Mouse (Mus musculus) hindbrain, postnatal 0 days (tissue): ENCODE measurements around the gene Lbhd1. TPM values are rescaled to one million over a fixed set of nuclear protein-coding genes. Genes with fewer than 3 reads are reported as not detected.

Experiments used
- ATAC-seq: fragments of 200-750 bp; cut with Nextera tagmentation; 2 replicates; pipeline ENCODE4 v1.8.0; 2017; ENCODE audit warnings: mild to moderate bottlenecking, moderate TSS enrichment, moderate library complexity
- DNase-seq: peaks from one replicate; pipeline ENCODE4 v3.0.0-alpha.2; 2015; ENCODE audit warnings: low spot score
- H3K27ac ChIP-seq: fragments of 300-500 bp; sonication (generic); 2 replicates; pipeline ENCODE4 v1.5.1; 2014; ENCODE audit warnings: mild to moderate bottlenecking
- H3K27me3 ChIP-seq: fragments of 300-500 bp; sonication (generic); 2 replicates; pipeline ENCODE4 v1.6.1; 2014; ENCODE audit warnings: low read length, mixed read lengths; ENCODE audit not compliant: insufficient read depth
- H3K36me3 ChIP-seq: fragments of 300-500 bp; sonication (generic); 2 replicates; pipeline ENCODE4 v1.6.1; 2014; ENCODE audit warnings: low read length, mixed read lengths; ENCODE audit not compliant: insufficient read depth
- H3K4me1 ChIP-seq: fragments of 300-500 bp; sonication (generic); 2 replicates; pipeline ENCODE4 v1.6.1; 2014; ENCODE audit warnings: antibody characterized with exemption, low read length, mixed read lengths; ENCODE audit not compliant: insufficient read depth
- H3K4me2 ChIP-seq: fragments of 300-500 bp; sonication (generic); 2 replicates; pipeline ENCODE4 v1.6.1; 2014; ENCODE audit warnings: low read depth, mild to moderate bottlenecking, low read length, moderate library complexity, mixed read lengths
- H3K4me3 ChIP-seq: fragments of 300-500 bp; sonication (generic); 2 replicates; pipeline ENCODE4 v1.5.1; 2014; ENCODE audit warnings: low read length
- H3K9ac ChIP-seq: fragments of 300-500 bp; sonication (generic); replicated peaks from 2 replicates; pipeline ENCODE4 v1.6.1; 2014; ENCODE audit warnings: mild to moderate bottlenecking, low read length, moderate library complexity, mixed read lengths
- H3K9me3 ChIP-seq: fragments of 300-500 bp; sonication (generic); 2 replicates; pipeline ENCODE4 v1.6.1; 2016; ENCODE audit warnings: low read length, mixed read lengths
- CTCF ChIP-seq: IDR thresholded peaks from 2 replicates; pipeline ENCODE4 v1.5.1; 2016; ENCODE audit warnings: antibody characterized with exemption, control low read depth, low read depth
- WGBS: fragments of 180-500 bp; shearing (Covaris S2); extraction: QIAGEN DNeasy Blood & Tissue Kit; methylation state at CpG from one replicate; pipeline ENCODE4 v1.1.7; 2014; 5-methylcytosine and 5-hydroxymethylcytosine counted together
- polyA plus RNA-seq: library from polyadenylated mRNA; unstranded; fragments of >200 nt; fragmentation: Nextera tagmentation; extraction: Ambion mirVana; gene quantifications from 2 replicates; pipeline ENCODE4 v1.2.1, GENCODE M21; 2015
- total RNA-seq: library from RNA; depleted of rRNA; stranded (reverse); fragments of >200 nt; gene quantifications from 2 replicates; pipeline ENCODE4 v1.2.3, GENCODE M21; 2014

Gene Lbhd1
- total and polyA plus RNA-seq, 2 experiments from 2014 or later = 3.3 to 26.4 TPM

DNA sequence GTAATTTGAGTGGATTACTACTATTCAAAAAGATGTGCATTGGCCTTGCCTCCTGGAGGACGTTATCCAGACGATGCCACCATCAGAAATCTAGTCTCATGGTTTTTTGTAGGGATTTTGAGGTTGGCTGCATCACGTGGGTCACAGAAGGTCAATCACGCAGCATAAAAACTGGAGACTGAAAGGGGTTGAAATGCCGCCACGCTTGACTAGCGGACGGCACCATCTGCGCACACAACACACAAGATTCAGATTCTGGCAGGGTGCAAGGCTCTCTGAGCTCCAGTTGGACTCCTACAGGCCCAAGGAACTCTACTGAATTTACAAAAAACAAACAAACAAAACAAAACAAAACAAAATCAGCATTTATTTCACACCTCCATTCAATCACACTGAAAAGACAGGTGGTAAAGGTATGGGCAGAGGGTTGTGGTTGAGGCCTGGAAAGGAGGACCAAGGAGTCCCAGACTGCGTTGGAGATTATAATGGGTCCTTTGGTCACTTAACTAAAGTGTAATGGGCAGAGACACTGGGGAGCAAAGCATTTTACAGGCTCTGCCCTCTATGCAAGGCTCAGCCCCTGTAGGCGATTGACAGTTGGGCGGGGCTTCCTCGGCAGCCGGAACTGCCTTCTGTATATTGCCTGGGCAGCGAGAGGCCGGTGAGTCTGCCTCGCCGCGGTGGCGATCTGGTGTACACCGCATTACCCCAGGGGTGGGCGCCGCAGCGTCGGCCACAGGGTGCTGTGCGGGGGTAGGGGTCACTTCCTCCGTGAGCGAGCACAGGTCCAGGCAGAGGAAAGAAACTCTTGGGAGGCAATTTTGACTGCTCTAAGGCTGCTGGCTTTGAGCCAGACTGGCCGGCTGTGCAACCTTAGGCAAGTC is 43.4 kb upstream of the Lbhd1 start:
- Histone ChIP-seq H3K9ac (peak overlapping the region; percentile 73), H3K4me3 (peak overlapping the region; percentile 51), H3K9me3 (no peaks in the 10 kb centered on the region), H3K36me3 (peaks cover 3% of the 10 kb centered on the region; the same call in 1 of the 2 replicates), H3K27me3 (no peaks in the 10 kb centered on the region), H3K27ac (peak overlapping the region; percentile 97), H3K4me1 (peaks cover 8% of the 10 kb centered on the region), H3K4me2 (peak overlapping the region; percentile 91)
- DNase-seq = peak; percentile 76
- TF ChIP-seq CTCF = no peak
- WGBS = 12% methylated on average over 29 of the region's 29 CpGs
- ATAC-seq = peak; percentile 28

DNA sequence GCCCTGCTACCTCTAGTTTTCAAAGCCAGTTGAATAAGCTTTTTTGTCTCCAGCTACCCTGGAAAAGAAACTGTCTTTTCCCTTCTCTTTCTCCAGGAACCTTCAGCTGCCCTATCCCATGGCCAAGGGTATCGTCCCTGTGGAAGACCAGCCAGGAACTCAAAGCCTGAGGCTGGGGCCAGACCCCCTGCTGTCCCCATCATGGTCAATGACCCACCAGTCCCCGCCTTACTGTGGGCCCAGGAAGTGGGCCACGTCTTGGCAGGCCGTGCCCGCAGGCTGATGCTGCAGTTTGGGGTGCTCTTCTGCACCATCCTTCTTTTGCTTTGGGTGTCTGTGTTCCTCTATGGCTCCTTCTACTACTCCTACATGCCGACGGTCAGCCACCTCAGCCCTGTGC is 42.5 kb upstream of the Lbhd1 start:
- peaks cover 8% of the 10 kb centered on the region for H3K4me1 ChIP-seq
- H3K27ac ChIP-seq = peak overlapping the region; percentile 97; the same call in 1 of the 2 replicates
- WGBS = 86% methylated on average over 7 of the region's 7 CpGs

DNA sequence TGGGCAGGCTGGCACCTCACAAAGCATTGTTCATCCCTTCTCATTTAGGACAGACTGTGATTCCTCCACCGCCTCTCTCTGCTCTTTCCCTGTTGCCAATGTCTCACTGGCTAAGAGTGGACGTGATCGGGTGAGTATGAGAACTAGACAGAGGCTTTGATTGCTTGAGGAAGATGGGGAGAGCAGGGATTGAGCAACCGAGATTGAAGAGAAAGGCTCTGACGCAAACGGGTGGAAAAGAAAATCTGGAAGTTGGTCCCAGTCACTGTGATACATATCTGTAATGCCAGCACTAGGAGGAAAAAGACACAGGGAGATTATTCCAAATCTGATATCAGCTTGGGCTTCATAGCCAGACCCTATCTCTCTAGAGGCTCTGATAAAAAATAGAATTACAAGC is 40.6 kb upstream of the Lbhd1 start:
- 87% methylated on average over 6 of the region's 6 CpGs for WGBS
- no peak for TF ChIP-seq CTCF
- Histone ChIP-seq H3K36me3 (peaks cover 26% of the 10 kb centered on the region), H3K9me3 (no peaks in the 10 kb centered on the region), H3K27ac (no peak overlapping the region), H3K4me1 (peaks cover 8% of the 10 kb centered on the region), H3K4me2 (no peak overlapping the region), H3K9ac (no peak overlapping the region), H3K4me3 (no peak overlapping the region), H3K27me3 (no peaks in the 10 kb centered on the region)
- no peak for DNase-seq
- ATAC-seq = no peak

More for the DNA sequence above, 42.5 kb upstream of the Lbhd1 start:
- no peak for TF ChIP-seq CTCF
- H3K9ac ChIP-seq = peak overlapping the region; percentile 73
- peak overlapping the region; percentile 91 for H3K4me2 ChIP-seq
- ATAC-seq = no peak
- H3K36me3 ChIP-seq = peaks cover 8% of the 10 kb centered on the region; the same call in 1 of the 2 replicates
- H3K9me3 ChIP-seq = no peaks in the 10 kb centered on the region
- H3K27me3 ChIP-seq = no peaks in the 10 kb centered on the region
- DNase-seq = no peak
- peak overlapping the region; percentile 51 for H3K4me3 ChIP-seq

DNA sequence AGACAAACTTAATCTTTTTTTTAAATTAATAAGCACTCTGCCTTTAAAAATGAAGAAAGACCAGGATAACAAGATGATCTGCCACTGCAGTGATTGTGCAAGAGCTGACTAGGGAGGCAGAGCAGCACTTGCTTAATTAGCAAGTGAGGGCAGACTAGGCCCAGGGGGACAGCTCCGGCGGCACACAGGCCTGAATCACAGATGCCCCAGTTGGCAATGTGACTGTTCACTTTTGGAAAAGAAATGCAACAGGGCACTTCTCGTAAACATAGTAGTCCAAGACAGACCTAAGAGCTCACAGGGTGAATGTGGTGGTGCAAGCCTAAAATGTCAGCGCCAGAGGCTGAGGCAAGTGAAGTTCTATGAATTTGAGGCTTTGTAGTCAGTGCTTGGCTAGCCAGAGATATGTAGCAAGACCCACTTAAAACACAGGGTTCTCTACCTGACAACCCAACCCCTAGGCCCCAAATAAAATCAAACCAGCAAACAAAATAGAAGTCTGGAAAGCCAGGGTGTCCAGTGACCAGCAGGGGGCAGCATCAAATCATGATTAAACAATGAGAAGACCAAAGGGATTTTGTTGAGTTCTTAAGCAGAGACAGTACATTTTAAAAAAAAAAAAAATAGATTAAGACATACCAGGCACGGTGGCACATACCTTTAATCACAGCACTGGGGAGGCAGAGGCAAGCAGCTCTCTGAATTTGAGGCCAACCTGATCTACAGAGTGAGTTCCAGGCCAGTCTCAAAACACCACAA is 39.0 kb upstream of the Lbhd1 start:
- TF ChIP-seq CTCF = peak; percentile 75
- Histone ChIP-seq H3K36me3 (peaks cover 35% of the 10 kb centered on the region), H3K4me2 (no peak overlapping the region), H3K4me1 (peaks cover 8% of the 10 kb centered on the region), H3K27ac (no peak overlapping the region), H3K27me3 (no peaks in the 10 kb centered on the region), H3K4me3 (no peak overlapping the region), H3K9ac (no peak overlapping the region), H3K9me3 (no peaks in the 10 kb centered on the region)
- 55% methylated on average over 5 of the region's 5 CpGs for WGBS
- DNase-seq (peak; percentile 87), ATAC-seq (no peak)

DNA sequence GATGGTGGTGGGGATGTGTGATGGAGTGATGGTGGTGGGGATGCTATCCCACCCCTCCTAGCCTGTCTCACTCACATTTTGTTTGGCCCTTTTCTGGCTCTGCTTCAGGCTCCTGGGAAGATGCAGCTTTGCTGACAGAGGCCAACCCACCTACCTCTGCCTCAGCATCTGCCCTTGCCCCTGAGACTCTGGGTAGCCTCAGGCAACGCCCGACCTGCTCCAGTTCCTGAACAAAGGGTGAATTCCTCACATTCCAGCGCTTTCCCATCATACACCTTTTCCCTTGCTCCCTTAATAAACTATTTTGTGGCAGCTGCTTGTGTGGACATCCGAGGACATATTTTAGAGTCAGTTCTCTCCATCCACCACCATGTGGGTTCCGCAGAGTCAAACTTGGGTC is 35.2 kb upstream of the Lbhd1 start:
- no peak for ATAC-seq
- no peak overlapping the region for H3K9ac ChIP-seq
- peaks cover 35% of the 10 kb centered on the region for H3K36me3 ChIP-seq
- DNase-seq = no peak
- H3K27ac ChIP-seq = no peak overlapping the region
- WGBS = 82% methylated on average over 5 of the region's 5 CpGs
- no peak overlapping the region for H3K4me2 ChIP-seq
- no peaks in the 10 kb centered on the region for H3K4me1 ChIP-seq
- no peaks in the 10 kb centered on the region for H3K9me3 ChIP-seq
- TF ChIP-seq CTCF = no peak
- H3K4me3 ChIP-seq = no peak overlapping the region
- H3K27me3 ChIP-seq = no peaks in the 10 kb centered on the region

DNA sequence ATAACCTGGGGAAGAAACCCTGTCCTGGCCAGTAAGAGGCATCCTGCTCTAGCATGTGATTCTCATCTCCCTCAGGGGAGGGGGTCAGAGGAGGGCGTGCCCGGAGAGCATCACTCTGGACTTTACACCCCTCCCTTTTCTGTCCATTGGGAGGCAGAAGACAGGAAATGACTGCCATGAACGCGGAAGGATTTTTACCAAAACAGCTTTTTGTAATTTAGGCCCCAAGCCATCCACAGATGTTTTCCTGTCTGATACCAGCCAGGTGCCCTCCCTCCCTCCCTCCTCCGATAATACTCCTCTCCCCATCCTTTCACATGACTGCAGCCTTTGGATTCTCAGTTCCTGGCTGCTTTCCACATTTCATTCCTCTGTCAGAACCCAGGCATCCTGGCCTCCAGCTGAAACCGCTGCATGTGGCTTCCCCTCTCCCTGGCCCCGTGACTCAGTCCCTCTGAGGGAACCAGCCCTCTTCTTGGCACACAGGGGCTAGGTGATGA is 33.1 kb upstream of the Lbhd1 start, which contains the start of gene Lrrn4cl:
Gene Lrrn4cl, plus strand, starts transcription at position 367 of the 500 bp plus-strand sequence.
- peak; percentile 80 for ATAC-seq

More for the DNA sequence above, 33.1 kb upstream of the Lbhd1 start, which contains the start of gene Lrrn4cl:
- no peaks in the 10 kb centered on the region for H3K27me3 ChIP-seq
- peak; percentile 56 for DNase-seq
- TF ChIP-seq CTCF = peak; percentile 14; the same call in 1 of the 2 replicates
- no peak within 1 kb of the TSS; the same call in 1 of the 2 replicates for H3K9ac ChIP-seq
- H3K4me2 ChIP-seq = no peak within 1 kb of the TSS
- H3K9me3 ChIP-seq = no peaks in the 10 kb centered on the region
- 20% methylated on average over 7 of the region's 7 CpGs for WGBS
- H3K4me3 ChIP-seq = no peak within 1 kb of the TSS
- no peak within 1 kb of the TSS for H3K27ac ChIP-seq
- H3K4me1 ChIP-seq = no peaks in the 10 kb centered on the region
- peaks cover 32% of the 10 kb centered on the region for H3K36me3 ChIP-seq
